Mouse (Mus musculus) stomach, postnatal 0 days (tissue): ENCODE measurements around the gene Cpped1.

Experiments
- CTCF ChIP-seq: IDR thresholded peaks from 2 replicates; pipeline ENCODE4 v1.5.1; 2016; ENCODE audit warnings: antibody characterized with exemption, low read depth, mild to moderate bottlenecking, moderate library complexity
- EP300 ChIP-seq: optimal IDR thresholded peaks from 2 replicates; pipeline ENCODE3; 2016; ENCODE audit warnings: antibody characterized with exemption

DNA sequence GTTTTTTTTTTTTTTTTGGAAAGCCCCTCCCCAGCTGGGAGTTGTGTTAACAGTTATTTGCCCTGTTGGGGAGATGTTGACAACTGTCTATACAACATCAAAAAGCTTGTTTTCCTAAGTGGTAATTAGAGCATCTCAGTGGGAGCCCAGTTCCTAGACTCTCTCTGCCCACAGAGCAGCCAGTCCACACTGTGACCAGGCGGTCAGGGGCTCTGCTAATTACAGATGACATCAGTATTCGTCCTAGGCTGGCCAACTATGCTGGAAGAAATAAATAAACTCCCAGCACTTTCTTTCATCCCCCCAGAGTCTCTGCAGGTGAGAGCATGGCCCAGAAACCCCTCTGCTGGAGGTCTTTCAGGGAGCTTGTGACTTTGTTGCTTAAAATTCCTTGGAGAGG lies 115.9 kb downstream of the Cpped1 start:
- TF ChIP-seq CTCF (no peak), EP300 (no peak)
